Comparison of ENCODE assay signal across 23 mouse cellular contexts in genomic region chr2:178598371-178598770, GRCm38 (mm10).
DNase-seq lines count a peak whose midpoint lies in the region; ATAC-seq lines count a peak whose summit lies in the region.
"Had no signal": no experiment of that assay in that cellular context is flagged by ENCODE, and none has a peak within 500 bp of the region (broad histone marks: within the 10 kb centered on the region; RNA-seq: fewer than 3 reads in every experiment).

No protein-coding gene starts in this region.

- no peak overlapping the region for H3K27ac ChIP-seq in forebrain, embryonic 12.5 days
- H3K27ac ChIP-seq: embryonic facial prominence, embryonic 10.5 days; embryonic facial prominence, embryonic 12.5 days had no signal

- H3K27me3 ChIP-seq in forebrain, embryonic 12.5 days, result no peaks in the 10 kb centered on the region
- H3K27me3 ChIP-seq: embryonic facial prominence, embryonic 12.5 days had no signal

- H3K4me3 ChIP-seq in forebrain, embryonic 12.5 days (replicated peaks), result no peak overlapping the region
- H3K4me3 ChIP-seq: embryonic facial prominence, embryonic 10.5 days; embryonic facial prominence, embryonic 12.5 days had no signal

- no peak for ATAC-seq in forebrain, embryonic 12.5 days (ENCODE audit: low FRiP score)
- ATAC-seq: activated CD4-positive, CD25-positive, alpha-beta regulatory T cell, adult 4 months; CD4-positive, CD25-positive, alpha-beta regulatory T cell, adult 4 months; forebrain, embryonic 14.5 days; Patski had no signal

- no peaks in the 10 kb centered on the region for H3K36me3 ChIP-seq in forebrain, embryonic 12.5 days (replicated peaks)
- H3K36me3 ChIP-seq: embryonic facial prominence, embryonic 10.5 days; embryonic facial prominence, embryonic 12.5 days; G1E had no signal

- intact Hi-C loops in left cerebral cortex, postnatal 10 days (cut with DNase I), result no loop called here

- no peak overlapping the region for H3K4me2 ChIP-seq in forebrain, embryonic 12.5 days
- H3K4me2 ChIP-seq: embryonic facial prominence, embryonic 12.5 days had no signal

- H3K4me1 ChIP-seq in forebrain, embryonic 12.5 days, result peaks cover 33% of the 10 kb centered on the region

- WGBS in forebrain, embryonic 12.5 days, result 91% methylated on average over 5 of the region's 5 CpGs

- no peak overlapping the region for H3K9ac ChIP-seq in forebrain, embryonic 12.5 days
- H3K9ac ChIP-seq: embryonic facial prominence, embryonic 12.5 days had no signal

- DNase-seq in thymus, adult 18-20 months, result peak; percentile 32 to 44
- DNase-seq in thymus, postnatal 0 days (ENCODE audit: low spot score), result no peak
- peak; percentile 69 for DNase-seq in thymus, postnatal 14 days
- peak; percentile 41 to 65 for DNase-seq in thymus, postnatal 36 days
- DNase-seq in left cerebral cortex, postnatal 10 days (ENCODE audit: extremely low spot score in 1 of 2, low spot score in 2 of 2), result no peak
- no peak for DNase-seq in left cerebral cortex, adult 18-20 months (ENCODE audit: low spot score in 2 of 2)
- DNase-seq: adrenal gland, adult 8-10 months; adrenal gland, postnatal 14 days; adrenal gland, postnatal 36 days; B cell, adult 2 months; cerebellum, adult 11-12 months; cerebellum, adult 2 months; cerebellum, adult 9-10 months; cerebellum, postnatal 10 days; cerebellum, postnatal 25 days had no signal

- no peaks in the 10 kb centered on the region; the same call in 1 of the 2 replicates for H3K9me3 ChIP-seq in forebrain, embryonic 12.5 days
- H3K9me3 ChIP-seq: embryonic facial prominence, embryonic 10.5 days; embryonic facial prominence, embryonic 12.5 days had no signal

Comparison
In these comparisons a context has a peak if more than half of its experiments do, and no peak if none do; other contexts are left out.
1. DNase-seq: peak in thymus, adult 18-20 months (2 of 2), thymus, postnatal 14 days (single experiment) and thymus, postnatal 36 days (2 of 2); none in thymus, postnatal 0 days (single experiment), left cerebral cortex, postnatal 10 days (0 of 2) and left cerebral cortex, adult 18-20 months (0 of 2).